Mouse (Mus musculus): ENCODE measurements at regions not wholly inside any gene's neighbourhood (a gene's known extent, or its start where the extent isn't known, plus 50 kb on each side); places are given as distances from the start of the nearest gene placed in this dataset.

GRCm38 (mm10) chr15:50261245-50261872 lies 3623.3 kb upstream of the Gm7489 start:
- peak; percentile 83 for TF ChIP-seq CTCF (IDR thresholded peaks at IDR 0.05)
- no peak for TF ChIP-seq POLR2A (IDR thresholded peaks at IDR 0.05; ENCODE audit: insufficient read depth, low read depth, low read length)
- TF ChIP-seq EP300 (IDR thresholded peaks at IDR 0.05; ENCODE audit: insufficient read depth, low read depth, low read length): no peak
